Mouse (Mus musculus): Measurements from ENCODE around the gene Mgat1. TPM values are rescaled to one million over a fixed set of nuclear protein-coding genes. Genes with fewer than 3 reads are reported as not detected.

Mgat1 gene
- polyA plus RNA-seq, 1 experiment from 2014 or later, result 55.3 TPM

GRCm38 (mm10) chr11:49253035-49253434 is 9.0 kb downstream of the Mgat1 start:
- Histone ChIP-seq H3K4me3 (ENCODE audit: low read length) (no peak overlapping the region), H3K36me3 (ENCODE audit: control insufficient read depth, insufficient read depth, low read length) (peaks cover 32% of the 10 kb centered on the region), H3K27me3 (ENCODE audit: control insufficient read depth, insufficient read depth, low read length) (no peaks in the 10 kb centered on the region), H3K4me1 (ENCODE audit: control insufficient read depth, insufficient read depth, low read length) (peaks cover 21% of the 10 kb centered on the region), H3K9ac (ENCODE audit: low read depth, low read length) (no peak overlapping the region), H3K4me2 (replicated peaks; ENCODE audit: low read depth, low read length) (no peak overlapping the region), H3K9me3 (ENCODE audit: control insufficient read depth, low read length) (no peaks in the 10 kb centered on the region), H3K27ac (ENCODE audit: low read depth, low read length) (no peak overlapping the region)
- WGBS, result 95% methylated on average over 6 of the region's 6 CpGs
- no peak for ATAC-seq (ENCODE audit: low FRiP score, low TSS enrichment)

GRCm38 (mm10) chr11:49259296-49259695 is 15.3 kb downstream of the Mgat1 start:
- Histone ChIP-seq H3K36me3 (ENCODE audit: control insufficient read depth, insufficient read depth, low read length) (peaks cover 45% of the 10 kb centered on the region), H3K9ac (ENCODE audit: low read depth, low read length) (no peak overlapping the region), H3K27ac (ENCODE audit: low read depth, low read length) (no peak overlapping the region), H3K4me1 (ENCODE audit: control insufficient read depth, insufficient read depth, low read length) (0 out of 2 replicates have a peak, but pooled peaks cover 2% of the 10 kb centered on the region), H3K27me3 (ENCODE audit: control insufficient read depth, insufficient read depth, low read length) (no peaks in the 10 kb centered on the region), H3K9me3 (ENCODE audit: control insufficient read depth, low read length) (no peaks in the 10 kb centered on the region), H3K4me2 (replicated peaks; ENCODE audit: low read depth, low read length) (no peak overlapping the region), H3K4me3 (ENCODE audit: low read length) (no peak overlapping the region)
- ATAC-seq (ENCODE audit: low FRiP score, low TSS enrichment), result no peak
- WGBS, result 64% methylated on average over 2 of the region's 2 CpGs

- H3K36me3 ChIP-seq (ENCODE audit: control insufficient read depth, insufficient read depth, low read length), result peaks cover 40% of the 10 kb centered on the region
- WGBS, result 76% methylated on average over 1 of the region's 1 CpGs
These were observed 15.8 kb downstream of the Mgat1 start for GRCm38 (mm10) chr11:49259829-49260228.

GRCm38 (mm10) chr11:49260598-49261312 is 16.8 kb downstream of the Mgat1 start:
- H3K27ac ChIP-seq (ENCODE audit: low read depth, low read length), result no peak overlapping the region
- H3K4me1 ChIP-seq (ENCODE audit: control insufficient read depth, insufficient read depth, low read length), result 0 out of 2 replicates have a peak, but pooled peaks cover 2% of the 10 kb centered on the region
- H3K4me2 ChIP-seq (replicated peaks; ENCODE audit: low read depth, low read length), result no peak overlapping the region
- H3K27me3 ChIP-seq (ENCODE audit: control insufficient read depth, insufficient read depth, low read length), result no peaks in the 10 kb centered on the region
- H3K9me3 ChIP-seq (ENCODE audit: control insufficient read depth, low read length), result no peaks in the 10 kb centered on the region
- ATAC-seq (ENCODE audit: low FRiP score, low TSS enrichment), result no peak
- no peak overlapping the region for H3K9ac ChIP-seq (ENCODE audit: low read depth, low read length)
- 94% methylated on average over 21 of the region's 21 CpGs for WGBS
- H3K4me3 ChIP-seq (ENCODE audit: low read length), result no peak overlapping the region
- peaks cover 38% of the 10 kb centered on the region for H3K36me3 ChIP-seq (ENCODE audit: control insufficient read depth, insufficient read depth, low read length)

More at GRCm38 (mm10) chr11:49259829-49260228, 15.8 kb downstream of the Mgat1 start:
- no peak overlapping the region for H3K27ac ChIP-seq (ENCODE audit: low read depth, low read length)
- H3K4me3 ChIP-seq (ENCODE audit: low read length), result no peak overlapping the region
- no peak for ATAC-seq (ENCODE audit: low FRiP score, low TSS enrichment)
- H3K4me2 ChIP-seq (replicated peaks; ENCODE audit: low read depth, low read length), result no peak overlapping the region
- H3K9me3 ChIP-seq (ENCODE audit: control insufficient read depth, low read length), result no peaks in the 10 kb centered on the region
- no peak overlapping the region for H3K9ac ChIP-seq (ENCODE audit: low read depth, low read length)
- H3K4me1 ChIP-seq (ENCODE audit: control insufficient read depth, insufficient read depth, low read length), result 0 out of 2 replicates have a peak, but pooled peaks cover 2% of the 10 kb centered on the region
- no peaks in the 10 kb centered on the region for H3K27me3 ChIP-seq (ENCODE audit: control insufficient read depth, insufficient read depth, low read length)

DNA sequence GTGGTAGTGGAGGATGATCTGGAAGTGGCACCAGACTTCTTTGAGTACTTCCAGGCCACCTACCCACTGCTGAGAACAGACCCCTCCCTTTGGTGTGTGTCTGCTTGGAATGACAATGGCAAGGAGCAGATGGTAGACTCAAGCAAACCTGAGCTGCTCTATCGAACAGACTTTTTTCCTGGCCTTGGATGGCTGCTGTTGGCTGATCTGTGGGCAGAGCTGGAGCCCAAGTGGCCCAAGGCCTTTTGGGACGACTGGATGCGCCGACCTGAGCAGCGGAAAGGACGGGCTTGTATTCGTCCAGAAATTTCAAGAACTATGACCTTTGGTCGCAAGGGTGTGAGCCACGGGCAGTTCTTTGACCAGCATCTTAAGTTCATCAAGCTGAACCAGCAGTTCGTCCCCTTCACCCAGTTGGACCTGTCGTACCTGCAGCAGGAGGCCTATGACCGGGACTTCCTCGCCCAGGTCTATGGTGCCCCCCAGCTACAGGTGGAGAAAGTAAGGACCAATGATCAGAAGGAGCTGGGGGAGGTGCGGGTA is 17.4 kb downstream of the Mgat1 start:
- Histone ChIP-seq H3K4me3 (ENCODE audit: low read length) (no peak overlapping the region), H3K36me3 (ENCODE audit: control insufficient read depth, insufficient read depth, low read length) (peaks cover 38% of the 10 kb centered on the region), H3K9ac (ENCODE audit: low read depth, low read length) (no peak overlapping the region), H3K4me2 (replicated peaks; ENCODE audit: low read depth, low read length) (no peak overlapping the region), H3K27ac (ENCODE audit: low read depth, low read length) (no peak overlapping the region), H3K9me3 (ENCODE audit: control insufficient read depth, low read length) (no peaks in the 10 kb centered on the region), H3K27me3 (ENCODE audit: control insufficient read depth, insufficient read depth, low read length) (no peaks in the 10 kb centered on the region), H3K4me1 (ENCODE audit: control insufficient read depth, insufficient read depth, low read length) (0 out of 2 replicates have a peak, but pooled peaks cover 2% of the 10 kb centered on the region)
- ATAC-seq (ENCODE audit: low FRiP score, low TSS enrichment), result no peak
- WGBS, result 93% methylated on average over 14 of the region's 14 CpGs

DNA sequence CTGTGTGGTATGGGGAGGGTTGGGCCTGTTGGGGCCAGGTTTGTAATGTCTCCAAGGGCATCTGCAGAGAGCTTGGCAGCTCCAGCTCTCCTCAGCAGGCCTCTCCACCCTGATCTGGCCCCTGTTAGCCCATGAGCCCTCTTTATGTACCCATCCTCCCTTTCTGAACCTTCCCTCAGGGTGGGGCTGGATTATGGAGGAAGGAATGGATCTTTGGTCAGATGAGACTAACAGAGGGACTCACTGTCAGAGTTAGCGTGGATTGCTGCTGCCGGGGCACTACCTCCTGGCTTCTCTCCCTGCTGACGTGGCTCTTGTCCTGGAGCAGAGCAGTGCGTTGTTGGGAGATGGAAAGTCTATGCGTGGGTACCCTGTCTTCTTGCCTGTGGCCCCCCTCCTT is 18.3 kb downstream of the Mgat1 start:
- Histone ChIP-seq H3K27ac (ENCODE audit: low read depth, low read length) (no peak overlapping the region), H3K4me2 (replicated peaks; ENCODE audit: low read depth, low read length) (no peak overlapping the region), H3K9ac (ENCODE audit: low read depth, low read length) (no peak overlapping the region), H3K27me3 (ENCODE audit: control insufficient read depth, insufficient read depth, low read length) (no peaks in the 10 kb centered on the region), H3K36me3 (ENCODE audit: control insufficient read depth, insufficient read depth, low read length) (peaks cover 38% of the 10 kb centered on the region), H3K9me3 (ENCODE audit: control insufficient read depth, low read length) (no peaks in the 10 kb centered on the region), H3K4me3 (ENCODE audit: low read length) (no peak overlapping the region), H3K4me1 (ENCODE audit: control insufficient read depth, insufficient read depth, low read length) (0 out of 2 replicates have a peak, but pooled peaks cover 2% of the 10 kb centered on the region)
- WGBS, result 90% methylated on average over 5 of the region's 5 CpGs
- no peak for ATAC-seq (ENCODE audit: low FRiP score, low TSS enrichment)

DNA sequence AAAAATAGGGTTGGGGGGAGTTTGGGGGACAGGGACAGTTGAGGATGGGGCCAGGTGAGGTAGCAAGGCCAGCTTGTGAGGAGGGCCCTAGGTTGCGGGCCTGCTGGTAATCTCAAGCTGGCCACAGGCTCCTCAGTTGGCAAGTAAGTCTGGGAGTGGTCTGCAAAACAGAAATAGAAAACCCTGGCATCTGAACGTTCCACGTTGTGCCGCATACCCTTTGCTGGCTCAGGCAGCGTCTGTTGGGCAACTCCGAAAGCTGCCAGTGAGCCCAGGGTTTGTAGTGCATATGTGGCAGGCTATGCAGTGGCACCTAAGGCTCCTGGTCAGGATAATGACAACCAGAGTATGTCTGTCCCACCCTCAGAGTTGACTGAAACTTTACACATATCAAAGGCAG is 19.2 kb downstream of the Mgat1 start:
- H3K27me3 ChIP-seq (ENCODE audit: control insufficient read depth, insufficient read depth, low read length), result no peaks in the 10 kb centered on the region
- no peak for ATAC-seq (ENCODE audit: low FRiP score, low TSS enrichment)
- H3K27ac ChIP-seq (ENCODE audit: low read depth, low read length), result no peak overlapping the region
- no peak overlapping the region for H3K4me2 ChIP-seq (replicated peaks; ENCODE audit: low read depth, low read length)
- no peak overlapping the region for H3K4me3 ChIP-seq (ENCODE audit: low read length)
- H3K9ac ChIP-seq (ENCODE audit: low read depth, low read length), result no peak overlapping the region
- no peaks in the 10 kb centered on the region for H3K9me3 ChIP-seq (ENCODE audit: control insufficient read depth, low read length)
- 0 out of 2 replicates have a peak, but pooled peaks cover 2% of the 10 kb centered on the region for H3K4me1 ChIP-seq (ENCODE audit: control insufficient read depth, insufficient read depth, low read length)
- WGBS, result 93% methylated on average over 6 of the region's 6 CpGs
- H3K36me3 ChIP-seq (ENCODE audit: control insufficient read depth, insufficient read depth, low read length), result peaks cover 33% of the 10 kb centered on the region

DNA sequence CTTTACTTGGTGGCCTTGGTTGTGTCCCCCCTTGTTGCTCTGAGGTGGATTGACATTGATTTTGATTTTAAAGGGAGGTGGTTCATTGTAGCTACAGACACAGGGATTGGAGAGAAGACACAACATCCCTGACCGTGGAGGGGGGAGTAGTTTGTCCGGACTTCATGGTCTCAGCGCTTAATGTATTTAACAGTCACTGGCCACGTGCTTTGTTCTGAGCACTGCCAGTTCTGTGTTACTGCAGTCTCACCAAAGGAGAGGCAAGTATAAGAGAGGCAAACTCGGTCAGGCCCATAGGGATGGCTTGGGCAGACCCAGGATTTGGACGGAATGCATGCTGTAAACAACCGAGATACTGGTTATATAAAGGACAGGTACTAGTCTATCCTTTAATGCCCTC is 20.1 kb downstream of the Mgat1 start:
- Histone ChIP-seq H3K9me3 (ENCODE audit: control insufficient read depth, low read length) (no peaks in the 10 kb centered on the region), H3K36me3 (ENCODE audit: control insufficient read depth, insufficient read depth, low read length) (peaks cover 31% of the 10 kb centered on the region), H3K27ac (ENCODE audit: low read depth, low read length) (no peak overlapping the region), H3K9ac (ENCODE audit: low read depth, low read length) (no peak overlapping the region), H3K4me3 (ENCODE audit: low read length) (no peak overlapping the region), H3K4me1 (ENCODE audit: control insufficient read depth, insufficient read depth, low read length) (no peaks in the 10 kb centered on the region), H3K4me2 (replicated peaks; ENCODE audit: low read depth, low read length) (no peak overlapping the region), H3K27me3 (ENCODE audit: control insufficient read depth, insufficient read depth, low read length) (no peaks in the 10 kb centered on the region)
- WGBS, result 94% methylated on average over 7 of the region's 7 CpGs
- no peak for ATAC-seq (ENCODE audit: low FRiP score, low TSS enrichment)

DNA sequence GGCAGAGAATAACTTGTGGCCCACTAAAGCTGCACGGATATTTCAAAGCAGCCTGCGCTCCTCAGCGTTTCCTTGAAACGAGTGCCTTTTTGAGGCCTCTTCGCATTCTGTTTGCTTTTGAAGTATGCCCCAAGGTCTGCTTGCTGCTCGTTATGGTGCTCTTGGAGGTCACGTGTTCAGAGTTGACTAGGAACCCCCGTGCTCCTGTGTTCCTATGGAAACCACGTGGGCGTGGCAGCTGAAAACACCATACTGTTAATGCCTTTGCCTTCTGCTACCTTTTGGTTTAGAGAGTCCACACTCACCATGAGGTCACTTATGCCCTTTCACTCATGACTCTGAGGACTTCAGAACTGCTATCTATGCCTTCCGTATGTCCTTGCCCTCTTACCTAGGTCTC is 20.6 kb downstream of the Mgat1 start:
- H3K36me3 ChIP-seq (ENCODE audit: control insufficient read depth, insufficient read depth, low read length), result peaks cover 29% of the 10 kb centered on the region
- 78% methylated on average over 11 of the region's 11 CpGs for WGBS
- H3K9me3 ChIP-seq (ENCODE audit: control insufficient read depth, low read length), result no peaks in the 10 kb centered on the region
- ATAC-seq (ENCODE audit: low FRiP score, low TSS enrichment), result no peak
- H3K4me3 ChIP-seq (ENCODE audit: low read length), result no peak overlapping the region
- H3K27me3 ChIP-seq (ENCODE audit: control insufficient read depth, insufficient read depth, low read length), result no peaks in the 10 kb centered on the region
- no peak overlapping the region for H3K27ac ChIP-seq (ENCODE audit: low read depth, low read length)
- H3K4me1 ChIP-seq (ENCODE audit: control insufficient read depth, insufficient read depth, low read length), result no peaks in the 10 kb centered on the region
- H3K9ac ChIP-seq (ENCODE audit: low read depth, low read length), result no peak overlapping the region
- H3K4me2 ChIP-seq (replicated peaks; ENCODE audit: low read depth, low read length), result no peak overlapping the region
